Mouse (Mus musculus): ENCODE results near the gene Rgs12. TPM values are rescaled to one million over a fixed set of nuclear protein-coding genes. Genes with fewer than 3 reads are reported as not detected.

Gene Rgs12
- polyA plus RNA-seq, 1 experiment from 2014 or later, result 17.3 TPM

DNA sequence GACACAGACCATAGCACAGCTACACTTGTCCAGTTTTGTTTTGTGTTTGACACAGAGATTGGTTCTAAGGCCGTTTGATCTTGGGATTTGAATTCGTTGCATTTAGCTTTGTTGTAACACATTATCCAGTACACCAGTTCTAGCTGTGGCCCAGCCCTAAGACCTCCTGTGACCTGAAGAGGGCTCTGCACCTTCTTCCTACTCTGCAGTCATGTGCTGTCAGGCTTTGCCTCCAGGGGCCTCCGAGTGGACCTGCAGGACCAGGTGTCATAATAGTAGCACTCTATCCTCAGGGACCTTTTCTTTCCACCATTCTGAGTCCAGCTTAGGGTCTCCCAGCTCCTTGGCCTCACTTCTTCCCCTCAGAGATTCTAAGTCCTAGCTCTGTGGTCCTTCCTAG lies 23.2 kb downstream of the Rgs12 start:
- 0 out of 2 replicates have a peak, but pooled peaks cover 5% of the 10 kb centered on the region for H3K36me3 ChIP-seq
- no peak for ATAC-seq

DNA sequence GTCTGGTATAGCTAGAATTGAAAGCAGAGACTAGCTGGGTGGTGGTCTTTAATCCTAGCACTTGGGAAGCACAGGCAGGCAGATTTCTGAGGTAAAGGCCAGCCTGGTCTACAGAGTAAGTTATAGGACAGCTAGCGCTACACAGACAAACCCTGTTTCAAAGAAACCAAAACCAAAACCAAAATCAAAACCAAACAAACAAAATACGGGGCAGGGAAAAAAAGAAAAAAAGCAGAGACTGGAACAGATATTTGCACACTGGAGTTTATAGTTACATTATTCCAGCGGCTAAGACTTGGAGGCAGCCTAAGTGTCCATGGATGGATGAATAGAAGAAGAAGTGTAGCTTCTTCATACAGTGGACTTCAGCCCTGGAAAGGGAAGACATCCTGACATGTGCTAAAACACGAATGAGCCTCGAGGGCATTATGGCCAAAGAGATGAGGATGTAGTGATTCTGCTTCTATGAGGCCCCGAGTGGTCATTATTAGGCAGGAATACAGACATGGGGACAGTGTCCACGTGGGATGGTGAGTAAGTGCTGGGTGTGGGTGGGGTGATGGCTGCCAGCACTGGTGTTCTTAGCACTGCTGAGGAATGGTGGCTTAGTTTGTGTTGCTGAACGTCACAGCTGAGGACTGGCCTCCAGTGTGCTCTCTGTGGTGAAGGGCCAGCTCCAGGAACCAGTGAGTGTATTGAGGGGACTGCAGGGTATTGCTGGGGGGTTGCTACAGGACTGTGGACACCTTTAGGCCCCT lies 24.5 kb downstream of the Rgs12 start:
- Histone ChIP-seq H3K4me3 (replicated peaks) (no peak overlapping the region), H3K27ac (no peak overlapping the region), H3K4me1 (replicated peaks) (no peaks in the 10 kb centered on the region), H3K27me3 (replicated peaks) (peaks cover 12% of the 10 kb centered on the region; the same call in 1 of the 2 replicates), H3K9me3 (no peaks in the 10 kb centered on the region), H3K4me2 (replicated peaks) (no peak overlapping the region), H3K36me3 (0 out of 2 replicates have a peak, but pooled peaks cover 5% of the 10 kb centered on the region), H3K9ac (no peak overlapping the region)
- WGBS, result 82% methylated on average over 8 of the region's 8 CpGs
- ATAC-seq, result no peak

More for the DNA sequence above, 23.2 kb downstream of the Rgs12 start:
- Histone ChIP-seq H3K4me2 (replicated peaks) (no peak overlapping the region), H3K4me3 (replicated peaks) (no peak overlapping the region), H3K9me3 (no peaks in the 10 kb centered on the region), H3K4me1 (replicated peaks) (no peaks in the 10 kb centered on the region), H3K9ac (no peak overlapping the region), H3K27me3 (replicated peaks) (0 out of 2 replicates have a peak, but pooled peaks cover 7% of the 10 kb centered on the region), H3K27ac (no peak overlapping the region)
- WGBS, result 84% methylated on average over 3 of the region's 3 CpGs

DNA sequence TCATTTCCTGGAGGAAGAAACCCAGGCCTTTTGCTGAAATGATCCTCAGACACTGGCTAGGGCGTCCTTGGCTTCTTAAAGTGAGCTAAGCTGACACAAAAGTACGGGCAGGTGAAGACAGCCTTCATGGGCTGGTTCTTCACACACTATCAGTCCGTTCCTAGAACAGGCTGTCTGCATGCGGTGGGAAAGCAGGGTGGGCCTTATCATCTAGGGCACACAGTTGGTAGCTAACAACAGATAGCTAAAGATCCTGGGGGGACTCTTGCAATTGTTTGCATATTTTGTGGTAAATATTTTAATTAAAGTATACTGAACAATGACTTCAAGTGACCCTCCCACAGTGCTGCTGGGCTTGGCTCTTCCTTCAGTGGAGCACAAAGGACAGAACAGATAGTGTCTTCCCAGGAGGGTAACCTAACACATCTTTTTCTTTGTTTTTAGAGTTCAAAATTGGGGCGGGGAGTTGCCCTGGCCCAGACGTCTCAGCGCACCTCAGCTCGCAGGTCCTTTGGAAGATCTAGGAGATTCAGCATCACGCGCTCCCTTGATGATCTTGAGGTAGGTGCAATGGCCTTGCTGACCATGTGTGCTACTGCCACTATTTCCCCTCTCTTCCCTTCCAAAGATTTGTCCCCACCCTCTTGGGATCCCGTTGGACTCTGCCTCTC lies 25.7 kb downstream of the Rgs12 start:
- H3K9ac ChIP-seq, result no peak overlapping the region
- H3K27ac ChIP-seq, result no peak overlapping the region
- no peaks in the 10 kb centered on the region for H3K9me3 ChIP-seq
- peaks cover 12% of the 10 kb centered on the region; the same call in 1 of the 2 replicates for H3K27me3 ChIP-seq (replicated peaks)
- H3K36me3 ChIP-seq, result 0 out of 2 replicates have a peak, but pooled peaks cover 5% of the 10 kb centered on the region
- no peaks in the 10 kb centered on the region for H3K4me1 ChIP-seq (replicated peaks)
- H3K4me2 ChIP-seq (replicated peaks), result no peak overlapping the region
- no peak for ATAC-seq
- 87% methylated on average over 11 of the region's 11 CpGs for WGBS
- H3K4me3 ChIP-seq (replicated peaks), result no peak overlapping the region

DNA sequence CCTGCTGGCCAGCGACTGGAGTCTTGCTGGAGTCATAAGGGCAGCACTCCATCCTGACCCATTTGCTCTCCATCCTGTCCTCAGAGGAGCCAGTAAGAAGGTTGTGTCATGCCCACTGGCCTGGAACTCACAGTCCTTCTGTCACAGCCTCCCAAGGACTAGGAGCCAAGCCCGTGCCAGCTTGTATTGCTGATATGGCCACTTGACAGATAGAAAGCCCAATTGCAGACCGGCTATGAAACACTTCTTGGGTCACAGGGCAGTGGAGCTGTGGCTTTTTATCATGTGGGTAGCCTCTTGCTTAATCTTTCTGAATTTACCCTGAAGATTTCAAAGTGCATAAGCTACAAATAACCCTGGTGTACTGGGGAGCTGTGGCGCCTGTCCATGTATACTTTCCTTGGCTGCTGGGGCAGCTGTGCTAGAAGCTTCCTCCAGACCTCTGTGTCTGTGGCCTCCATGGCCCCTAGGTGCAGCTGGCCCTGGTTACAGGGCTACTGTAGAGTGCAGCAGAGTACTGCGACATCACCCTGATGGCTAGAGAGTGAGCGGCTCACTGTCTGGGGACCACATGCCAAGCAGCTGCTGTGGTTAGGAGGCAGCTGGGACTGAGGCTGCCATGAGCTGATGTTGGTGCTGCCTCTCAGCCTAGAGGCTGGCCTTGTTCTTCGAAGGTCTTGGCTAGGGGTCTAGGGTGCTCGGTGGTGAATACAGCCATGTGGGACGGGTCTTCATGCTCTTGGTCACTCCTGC lies 27.5 kb downstream of the Rgs12 start:
- no peak for ATAC-seq
- Histone ChIP-seq H3K4me3 (replicated peaks) (no peak overlapping the region), H3K4me1 (replicated peaks) (no peaks in the 10 kb centered on the region), H3K9ac (no peak overlapping the region), H3K9me3 (no peaks in the 10 kb centered on the region), H3K4me2 (replicated peaks) (no peak overlapping the region), H3K27ac (no peak overlapping the region), H3K27me3 (replicated peaks) (peaks cover 12% of the 10 kb centered on the region; the same call in 1 of the 2 replicates), H3K36me3 (0 out of 2 replicates have a peak, but pooled peaks cover 5% of the 10 kb centered on the region)
- 91% methylated on average over 9 of the region's 9 CpGs for WGBS

DNA sequence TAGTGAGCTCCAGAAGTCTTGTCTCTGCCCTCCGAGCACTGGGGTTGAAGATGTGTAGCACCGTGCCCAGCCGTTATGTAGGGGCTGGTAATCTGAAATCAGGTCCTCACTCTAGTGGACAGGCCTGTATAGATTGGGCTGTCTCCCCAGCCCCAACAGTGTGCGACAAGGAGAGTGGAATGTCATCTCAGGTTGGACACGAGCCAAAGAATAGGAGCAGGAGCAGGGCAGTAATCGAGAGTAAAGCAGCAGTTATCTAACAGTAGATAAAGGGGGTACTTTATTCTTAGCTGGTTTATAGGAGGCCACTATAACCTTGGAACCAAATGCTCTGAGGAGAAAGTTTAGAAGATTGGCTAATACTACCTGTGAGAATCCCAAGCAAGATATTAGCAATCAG lies 30.9 kb downstream of the Rgs12 start:
- no peak overlapping the region for H3K4me2 ChIP-seq (replicated peaks)
- H3K9me3 ChIP-seq, result no peaks in the 10 kb centered on the region
- H3K27me3 ChIP-seq (replicated peaks), result peaks cover 12% of the 10 kb centered on the region; the same call in 1 of the 2 replicates
- H3K9ac ChIP-seq, result no peak overlapping the region
- H3K36me3 ChIP-seq, result 0 out of 2 replicates have a peak, but pooled peaks cover 5% of the 10 kb centered on the region
- ATAC-seq, result peak; percentile 75
- H3K4me1 ChIP-seq (replicated peaks), result no peaks in the 10 kb centered on the region
- no peak overlapping the region for H3K27ac ChIP-seq
- 49% methylated on average over 6 of the region's 6 CpGs for WGBS
- no peak overlapping the region for H3K4me3 ChIP-seq (replicated peaks)

DNA sequence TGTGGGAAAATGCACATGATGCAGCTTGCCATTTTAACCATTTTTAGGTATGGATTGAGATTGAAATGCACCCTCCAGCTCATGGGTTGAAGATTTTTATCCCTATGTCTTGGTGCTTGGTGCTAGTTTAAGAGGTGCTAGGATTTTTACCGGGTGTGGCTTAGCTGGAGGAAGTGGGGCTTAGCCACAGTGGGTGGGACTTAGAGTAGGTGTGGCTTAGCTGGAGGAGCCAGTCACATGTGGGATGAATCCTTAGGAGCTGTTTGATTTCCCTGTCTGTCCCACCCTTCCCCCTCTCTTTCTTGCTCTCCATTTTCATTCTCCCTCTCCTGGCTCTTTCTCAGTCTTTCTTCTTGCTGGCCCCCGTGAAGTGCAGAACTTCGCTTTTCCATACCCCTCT lies 32.5 kb downstream of the Rgs12 start:
- no peak for ATAC-seq
- 57% methylated on average over 3 of the region's 3 CpGs for WGBS
- Histone ChIP-seq H3K4me1 (replicated peaks) (no peaks in the 10 kb centered on the region), H3K4me2 (replicated peaks) (no peak overlapping the region), H3K9ac (no peak overlapping the region), H3K27me3 (replicated peaks) (peaks cover 7% of the 10 kb centered on the region; the same call in 1 of the 2 replicates), H3K27ac (no peak overlapping the region), H3K9me3 (no peaks in the 10 kb centered on the region), H3K4me3 (replicated peaks) (no peak overlapping the region), H3K36me3 (no peaks in the 10 kb centered on the region)

DNA sequence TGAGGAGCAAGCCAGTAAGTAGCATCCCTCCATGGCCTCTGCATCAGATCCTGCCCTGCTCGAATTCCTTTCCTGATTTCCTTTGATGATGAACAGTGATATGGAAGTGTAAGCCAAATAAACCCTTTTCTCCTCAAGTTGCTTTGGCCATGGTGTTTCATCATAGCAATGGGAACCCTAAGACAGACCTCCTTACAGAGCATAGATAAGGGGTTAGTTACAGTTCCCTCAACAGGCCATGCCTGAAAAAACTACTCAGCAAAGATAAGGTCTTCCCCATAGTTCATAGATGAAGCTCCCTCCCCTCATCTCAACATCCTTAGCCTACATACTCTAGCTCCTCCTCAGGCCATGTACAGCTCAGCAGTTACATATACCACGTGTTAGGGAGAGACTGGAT lies 35.7 kb downstream of the Rgs12 start:
- Histone ChIP-seq H3K4me3 (replicated peaks) (no peak overlapping the region), H3K27me3 (replicated peaks) (no peaks in the 10 kb centered on the region; the same call in 1 of the 2 replicates), H3K27ac (no peak overlapping the region), H3K4me2 (replicated peaks) (no peak overlapping the region), H3K9ac (no peak overlapping the region), H3K36me3 (no peaks in the 10 kb centered on the region), H3K4me1 (replicated peaks) (no peaks in the 10 kb centered on the region), H3K9me3 (no peaks in the 10 kb centered on the region)
- WGBS, result 82% methylated on average over 2 of the region's 2 CpGs
- no peak for ATAC-seq

DNA sequence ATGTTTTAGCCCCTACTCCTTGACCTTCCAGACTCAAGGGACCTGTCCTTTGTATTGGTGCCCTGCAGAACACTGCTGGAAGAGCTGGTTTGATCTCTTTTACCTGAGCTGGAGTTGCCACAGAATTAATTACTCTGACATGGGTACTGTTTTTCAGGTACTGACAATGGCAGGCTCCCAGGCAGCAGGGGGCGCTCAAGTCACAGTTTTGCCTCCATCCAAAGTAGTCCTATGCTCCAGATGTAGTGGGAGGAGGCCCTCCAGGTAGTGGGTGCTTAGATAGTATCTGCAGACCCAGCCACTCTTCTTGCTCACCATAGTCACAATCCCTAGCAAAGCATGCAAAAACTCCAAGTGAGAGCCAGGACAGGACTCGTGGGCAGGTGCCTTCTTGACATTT lies 36.6 kb downstream of the Rgs12 start:
- ATAC-seq, result peak; percentile 35; the same call in 1 of the 2 replicates
- H3K4me3 ChIP-seq (replicated peaks), result no peak overlapping the region
- H3K36me3 ChIP-seq, result no peaks in the 10 kb centered on the region
- H3K9ac ChIP-seq, result no peak overlapping the region
- no peaks in the 10 kb centered on the region for H3K9me3 ChIP-seq
- 44% methylated on average over 2 of the region's 2 CpGs for WGBS
- H3K27me3 ChIP-seq (replicated peaks), result no peaks in the 10 kb centered on the region; the same call in 1 of the 2 replicates
- no peak overlapping the region for H3K4me2 ChIP-seq (replicated peaks)
- H3K4me1 ChIP-seq (replicated peaks), result no peaks in the 10 kb centered on the region
- no peak overlapping the region for H3K27ac ChIP-seq

DNA sequence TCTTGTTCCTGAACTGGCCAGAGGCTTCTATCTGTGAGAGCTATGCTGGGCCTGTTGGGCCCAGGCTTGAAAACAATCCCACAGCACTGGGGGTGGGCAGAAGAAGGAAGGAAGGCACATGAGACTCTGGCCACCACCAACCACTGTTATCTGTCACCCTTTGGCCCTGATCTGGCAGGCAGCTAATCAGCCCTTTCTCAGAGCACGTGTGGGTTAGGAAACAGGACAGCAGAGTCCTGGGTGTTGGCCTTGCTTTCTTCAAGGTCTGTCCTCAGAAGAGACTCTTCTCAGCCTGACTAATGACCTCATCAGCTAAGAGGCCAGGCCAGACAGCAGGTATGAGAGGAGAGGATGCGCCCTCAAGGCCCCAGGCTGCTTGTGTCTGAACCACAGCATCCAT lies 38.2 kb downstream of the Rgs12 start:
- Histone ChIP-seq H3K9ac (no peak overlapping the region), H3K36me3 (no peaks in the 10 kb centered on the region), H3K4me2 (replicated peaks) (no peak overlapping the region), H3K27me3 (replicated peaks) (no peaks in the 10 kb centered on the region; the same call in 1 of the 2 replicates), H3K4me3 (replicated peaks) (no peak overlapping the region), H3K27ac (no peak overlapping the region), H3K9me3 (no peaks in the 10 kb centered on the region), H3K4me1 (replicated peaks) (no peaks in the 10 kb centered on the region)
- WGBS, result 66% methylated on average over 2 of the region's 2 CpGs
- ATAC-seq, result no peak

DNA sequence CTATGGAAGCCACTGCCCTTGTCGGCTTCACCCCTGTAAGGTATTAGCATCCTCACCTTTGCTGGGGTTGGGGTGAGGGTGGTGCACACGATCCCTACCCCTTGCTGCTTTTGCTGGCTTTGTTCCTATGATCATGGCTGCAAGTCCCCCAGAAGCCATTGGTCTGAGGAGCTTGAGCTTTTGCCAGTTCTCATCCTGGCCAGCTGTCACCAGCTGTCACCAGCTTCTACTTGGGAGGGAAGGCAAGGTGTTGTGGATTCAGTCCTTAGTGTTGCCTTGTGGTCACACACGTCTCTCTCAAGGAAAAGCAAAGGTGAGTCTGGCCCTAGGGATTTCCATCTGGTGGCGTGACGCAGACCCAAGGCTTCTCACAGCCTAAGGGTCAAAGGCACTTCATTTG lies 39.4 kb downstream of the Rgs12 start:
- 78% methylated on average over 5 of the region's 5 CpGs for WGBS
- H3K4me2 ChIP-seq (replicated peaks), result no peak overlapping the region
- no peak for ATAC-seq
- H3K9ac ChIP-seq, result no peak overlapping the region
- H3K4me1 ChIP-seq (replicated peaks), result no peaks in the 10 kb centered on the region
- no peak overlapping the region for H3K4me3 ChIP-seq (replicated peaks)
- H3K36me3 ChIP-seq, result no peaks in the 10 kb centered on the region
- no peaks in the 10 kb centered on the region for H3K9me3 ChIP-seq
- H3K27ac ChIP-seq, result peak overlapping the region; percentile 44; the same call in 1 of the 2 replicates
- no peaks in the 10 kb centered on the region; the same call in 1 of the 2 replicates for H3K27me3 ChIP-seq (replicated peaks)

DNA sequence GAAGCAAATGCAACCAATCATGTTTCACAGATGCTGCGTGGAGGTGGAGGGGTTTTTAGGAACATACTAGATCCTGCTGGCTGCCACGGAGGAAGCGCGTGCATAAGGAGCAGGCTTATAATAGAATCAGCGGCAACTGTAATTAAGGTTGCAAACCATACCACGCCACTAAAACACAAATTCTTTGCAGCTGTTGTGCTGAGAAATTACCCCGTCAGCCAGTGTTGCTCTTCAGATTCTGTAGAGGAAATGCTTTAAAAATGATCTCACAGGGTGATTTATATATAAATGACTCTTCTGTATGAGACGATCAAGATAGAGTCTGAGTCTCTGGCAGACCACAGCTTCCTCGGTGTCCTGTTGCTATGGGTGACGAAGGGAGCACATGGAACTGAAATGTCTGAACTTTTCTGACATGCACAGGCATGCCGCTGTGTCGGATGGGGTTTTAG lies 40.1 kb downstream of the Rgs12 start:
- no peak overlapping the region for H3K4me2 ChIP-seq (replicated peaks)
- 61% methylated on average over 12 of the region's 12 CpGs for WGBS
- 0 out of 2 replicates have a peak, but pooled peaks have one; percentile 28 for ATAC-seq
- H3K36me3 ChIP-seq, result no peaks in the 10 kb centered on the region
- H3K4me1 ChIP-seq (replicated peaks), result no peaks in the 10 kb centered on the region
- H3K4me3 ChIP-seq (replicated peaks), result no peak overlapping the region
- no peaks in the 10 kb centered on the region for H3K9me3 ChIP-seq
- no peak overlapping the region for H3K9ac ChIP-seq
- 0 out of 2 replicates have a peak overlapping the region, but pooled peaks have one; percentile 44 for H3K27ac ChIP-seq
- no peaks in the 10 kb centered on the region; the same call in 1 of the 2 replicates for H3K27me3 ChIP-seq (replicated peaks)

DNA sequence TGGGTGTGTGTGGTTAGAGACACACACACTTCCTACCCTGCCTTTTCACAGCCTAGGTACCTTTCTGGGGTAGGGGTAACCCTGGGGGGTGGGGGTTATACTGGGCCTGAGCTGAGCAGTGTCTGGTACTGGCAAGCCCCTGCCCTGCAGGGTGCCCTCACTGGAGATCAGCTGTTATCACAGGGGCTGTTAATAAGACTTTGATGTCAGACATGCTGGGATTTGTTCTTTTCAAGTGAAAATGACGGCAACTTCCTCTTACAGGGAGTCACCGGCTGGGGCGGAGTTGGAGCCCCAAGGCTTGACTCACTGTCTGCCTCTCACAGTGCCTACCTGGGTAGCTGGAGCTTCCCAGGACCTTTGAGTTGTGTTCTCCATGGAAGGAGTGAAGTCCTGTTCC lies 49.5 kb downstream of the Rgs12 start:
- H3K4me2 ChIP-seq (replicated peaks), result no peak overlapping the region
- ATAC-seq, result peak; percentile 69
- no peaks in the 10 kb centered on the region for H3K36me3 ChIP-seq
- no peaks in the 10 kb centered on the region for H3K27me3 ChIP-seq (replicated peaks)
- no peak overlapping the region for H3K9ac ChIP-seq
- no peaks in the 10 kb centered on the region for H3K9me3 ChIP-seq
- no peak overlapping the region for H3K4me3 ChIP-seq (replicated peaks)
- no peak overlapping the region for H3K27ac ChIP-seq
- WGBS, result 47% methylated on average over 3 of the region's 3 CpGs
- peaks cover 5% of the 10 kb centered on the region for H3K4me1 ChIP-seq (replicated peaks)

All from intestine, embryonic 15.5 days (tissue).